Mouse (Mus musculus): ENCODE results near the gene Dlx5.

The Dlx5 gene

DNA sequence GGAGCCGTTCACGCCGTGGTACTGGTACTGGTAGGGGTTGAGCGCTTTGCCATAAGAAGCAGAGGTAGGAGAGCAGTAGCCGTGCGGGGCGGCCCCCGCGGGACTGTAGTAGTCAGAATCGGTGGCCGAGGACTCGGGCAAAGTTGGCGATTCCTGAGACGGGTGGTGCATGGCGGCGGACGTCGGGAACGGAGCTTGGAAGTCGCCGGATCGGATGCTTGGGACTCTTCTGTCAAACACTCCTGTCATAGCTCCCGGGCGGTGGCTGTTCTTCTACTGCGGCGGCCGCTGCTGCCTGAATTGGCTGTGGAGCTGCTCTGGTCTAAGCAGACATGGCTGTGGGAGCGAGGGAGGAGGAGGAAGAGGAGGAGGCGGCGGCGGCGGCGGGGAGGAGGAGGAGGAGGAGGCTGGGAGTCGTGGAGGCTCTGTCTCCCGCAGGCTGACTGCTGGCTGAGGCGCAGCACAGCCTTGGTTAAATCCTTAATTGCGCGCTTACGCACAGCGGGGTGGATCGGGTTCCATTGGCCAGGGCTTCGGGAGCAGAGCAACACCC lies at the start of gene Dlx5:
Dlx5 (minus strand) TSS at position 448 of the 553 bp plus-strand sequence.
- DNase-seq (ENCODE audit: extremely low spot score, low read depth, low spot score) = no peak

DNA sequence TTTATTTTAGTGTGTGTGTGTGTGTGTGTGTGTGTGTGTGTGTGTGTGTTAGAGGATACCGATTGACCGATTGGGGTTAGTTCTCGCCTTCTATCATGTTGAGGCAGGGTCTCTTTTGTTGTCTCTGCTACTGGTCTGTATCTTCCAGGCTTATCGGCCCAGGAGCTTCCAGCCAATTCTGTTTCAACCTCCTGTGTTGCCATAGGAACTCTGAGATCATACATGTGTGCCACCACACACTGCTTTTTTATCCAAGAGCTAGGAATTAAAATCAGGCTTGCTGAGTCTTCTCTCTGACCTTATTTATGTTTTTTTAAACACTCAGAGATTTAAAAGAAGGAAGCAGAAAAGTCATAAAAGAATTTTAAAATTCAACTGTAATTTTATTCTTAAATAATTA lies 49.6 kb upstream of the Dlx5 start:
- no peak for DNase-seq (ENCODE audit: extremely low spot score, low read depth, low spot score)

DNA sequence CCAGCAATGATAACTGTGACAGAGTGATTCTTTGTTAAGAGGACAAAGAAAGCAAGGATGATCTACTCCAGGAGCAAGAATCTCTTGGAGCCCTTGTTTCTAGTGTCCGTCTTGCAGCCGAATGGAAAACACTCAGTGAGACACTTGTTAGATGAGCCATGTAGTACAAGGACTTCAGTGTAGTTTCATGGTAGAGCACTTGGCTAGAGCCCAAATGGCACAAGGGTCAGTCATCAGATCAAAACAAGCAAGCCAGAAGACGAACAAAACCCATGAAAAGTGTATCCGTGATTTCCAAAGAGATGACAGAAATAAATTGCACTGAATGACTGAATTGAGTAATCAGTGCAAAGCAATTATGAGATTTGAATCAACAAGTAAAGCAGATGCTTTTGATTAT lies 48.9 kb upstream of the Dlx5 start:
- DNase-seq (ENCODE audit: extremely low spot score, low read depth, low spot score) = no peak

DNA sequence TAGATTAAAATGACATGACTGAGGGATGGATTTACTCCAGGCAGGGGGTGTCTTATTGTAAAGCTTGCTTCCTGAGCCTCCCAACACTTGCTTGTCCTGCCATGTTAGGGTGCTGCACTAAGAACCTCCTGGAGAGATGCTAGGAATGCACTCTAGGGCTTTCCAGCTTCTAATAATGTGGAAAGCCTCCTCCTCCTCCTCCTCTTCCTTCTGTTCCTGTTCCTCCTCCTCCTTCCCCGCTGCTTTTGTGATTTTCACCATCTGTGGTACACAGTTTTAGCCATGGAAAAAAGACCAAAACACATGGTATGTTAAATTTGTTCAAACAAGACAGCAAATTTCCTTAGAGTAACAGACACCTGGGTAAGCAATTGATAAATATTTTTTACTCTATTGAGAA lies 43.4 kb upstream of the Dlx5 start:
- DNase-seq (ENCODE audit: extremely low spot score, low read depth, low spot score) = no peak

DNA sequence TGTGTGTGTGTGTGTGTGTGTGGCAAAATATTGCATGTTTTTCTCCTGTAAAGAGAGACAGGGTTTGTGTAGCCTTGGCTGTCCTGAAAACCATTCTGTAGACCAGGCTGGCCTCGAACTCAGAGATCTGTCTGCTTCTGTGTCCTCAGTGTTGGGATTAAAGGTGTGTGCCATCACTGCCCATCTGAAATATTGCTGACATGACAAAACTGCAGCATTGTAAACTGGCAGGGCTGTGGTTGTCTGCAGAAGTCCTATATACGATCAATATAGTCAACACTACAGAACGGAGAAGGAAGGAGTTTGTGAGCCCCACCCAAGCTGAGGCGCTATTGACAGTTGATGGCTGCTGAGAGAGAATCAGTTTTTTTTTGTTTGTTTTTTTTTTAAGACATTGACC lies 35.4 kb upstream of the Dlx5 start:
- DNase-seq (ENCODE audit: extremely low spot score, low read depth, low spot score) = no peak

DNA sequence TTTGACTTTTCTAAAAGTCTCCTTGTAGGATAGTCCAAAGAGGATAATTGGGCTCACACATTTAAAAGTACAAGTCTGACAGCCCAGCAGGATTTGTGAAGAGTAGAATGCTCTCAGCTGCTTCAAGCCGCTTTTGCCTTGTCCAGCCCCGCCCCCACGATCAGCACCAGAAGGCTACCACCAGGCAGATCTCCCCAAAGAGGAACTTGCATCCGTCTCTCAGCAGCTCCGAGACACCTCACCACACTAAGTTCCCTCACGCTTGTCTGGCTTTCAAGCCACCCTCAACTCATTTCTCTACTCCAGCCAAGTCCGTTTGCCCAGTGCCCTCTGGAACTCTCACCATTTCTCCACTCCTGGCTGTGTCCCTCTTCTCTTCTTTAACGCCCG lies 33.6 kb upstream of the Dlx5 start:
- DNase-seq (ENCODE audit: extremely low spot score, low read depth, low spot score) = no peak

DNA sequence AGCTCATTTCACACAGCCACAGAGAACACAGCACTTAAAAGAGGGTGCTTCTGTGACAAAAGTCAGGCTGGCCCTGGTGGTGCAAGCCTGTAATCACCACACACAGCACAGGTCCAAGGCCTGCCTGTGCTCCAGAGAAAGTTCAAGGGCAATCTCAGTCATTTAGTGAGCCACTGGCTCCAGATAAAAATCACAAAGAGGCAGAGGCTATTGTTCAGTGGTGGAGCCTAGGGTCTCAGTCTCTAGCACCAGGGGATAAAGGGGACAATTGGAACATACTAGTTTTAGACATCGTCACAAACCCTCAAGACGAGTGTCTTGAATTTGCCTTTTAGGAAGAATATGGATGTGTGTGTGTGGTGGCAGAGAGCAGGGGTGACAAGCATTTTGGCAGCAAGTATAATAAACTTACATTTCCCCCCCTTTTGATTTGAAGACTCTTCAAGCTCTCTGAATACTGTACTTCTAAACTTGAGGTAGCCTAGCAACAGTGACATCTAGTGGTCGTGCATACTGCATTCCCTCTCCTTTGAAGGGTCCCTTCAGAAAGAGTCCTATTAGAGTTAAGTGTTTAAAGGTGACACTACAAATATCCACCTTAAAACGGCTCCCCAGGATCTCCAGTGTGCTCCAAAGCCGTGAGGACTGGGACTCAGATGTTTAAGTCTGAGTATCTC lies 33.1 kb upstream of the Dlx5 start:
- peak; percentile 68 for DNase-seq (ENCODE audit: extremely low spot score, low read depth, low spot score)

DNA sequence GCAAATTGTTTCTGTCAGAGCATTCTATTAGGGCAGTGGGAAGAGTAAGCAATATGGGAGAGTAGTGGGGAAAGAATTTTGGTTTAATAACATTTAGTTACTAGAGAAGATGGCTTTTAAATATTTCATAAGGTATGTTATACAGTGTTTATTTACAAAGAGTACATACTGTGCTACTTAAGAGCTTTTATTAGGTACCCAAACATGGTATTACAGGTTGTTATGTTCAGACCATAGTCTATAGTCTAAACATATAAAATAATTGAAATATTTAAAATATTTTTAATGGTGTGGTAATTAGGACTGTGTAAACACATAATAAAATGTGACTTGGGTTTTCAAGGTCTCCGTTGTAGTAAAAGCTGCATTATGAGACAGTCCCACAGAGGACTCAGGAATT lies 32.4 kb upstream of the Dlx5 start:
- DNase-seq (ENCODE audit: extremely low spot score, low read depth, low spot score) = no peak

DNA sequence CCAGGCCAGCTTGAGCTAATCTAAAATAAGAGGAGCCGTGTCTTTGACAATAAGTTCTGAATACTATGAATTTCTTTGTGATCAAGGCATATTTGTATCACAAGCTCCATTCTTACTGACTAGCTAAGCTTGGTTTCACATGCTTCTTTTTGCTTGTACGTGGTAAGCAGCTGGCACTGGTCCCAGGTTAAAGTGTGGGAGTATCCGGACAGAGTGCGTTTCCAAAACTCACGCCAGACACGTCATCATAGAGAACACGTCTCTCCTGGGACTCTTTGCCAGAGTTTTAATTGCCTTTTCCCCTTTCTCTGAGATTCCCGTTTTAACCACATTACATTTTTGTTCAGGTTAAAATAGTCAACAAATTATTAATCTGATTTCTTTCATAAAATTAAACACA lies 27.7 kb upstream of the Dlx5 start:
- DNase-seq (ENCODE audit: extremely low spot score, low read depth, low spot score) = no peak

DNA sequence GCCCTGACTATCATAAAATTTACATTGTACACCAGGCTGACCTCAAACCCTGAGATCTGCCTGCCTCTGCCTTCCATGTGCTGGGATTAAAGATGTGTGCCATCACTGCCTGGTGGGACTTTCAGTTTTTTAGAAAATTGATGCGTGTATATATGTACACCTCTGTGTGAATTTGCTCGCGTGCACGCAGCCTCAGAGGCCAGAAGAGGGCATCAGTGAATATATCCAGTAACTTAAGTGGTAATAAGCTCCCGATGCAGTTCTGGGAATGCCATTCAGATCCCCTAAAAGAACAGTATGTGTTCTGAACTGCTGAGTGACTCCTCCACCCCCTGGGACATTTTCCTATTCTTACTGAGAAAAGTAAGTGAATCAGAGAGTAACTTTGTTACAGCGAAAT lies 8.2 kb upstream of the Dlx5 start:
- DNase-seq (ENCODE audit: extremely low spot score, low read depth, low spot score) = no peak

DNA sequence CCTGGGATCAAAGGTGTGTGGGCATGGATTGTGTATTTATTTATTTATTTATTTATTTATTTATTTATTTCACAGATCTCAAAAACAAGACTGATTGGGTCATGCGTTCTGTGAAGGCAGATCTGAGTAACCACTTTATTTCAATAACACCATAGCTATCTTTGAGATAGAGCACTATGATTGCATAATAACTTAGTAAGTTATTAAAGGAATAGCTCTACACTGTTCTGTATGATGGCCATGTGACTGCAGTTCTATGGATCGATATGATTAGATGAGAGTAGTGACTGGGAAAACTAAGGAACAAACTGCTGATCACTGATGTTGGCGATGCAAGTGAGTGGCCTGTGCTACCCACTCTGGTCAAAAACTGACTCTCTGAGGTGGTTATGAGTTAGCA lies 4.3 kb upstream of the Dlx5 start:
- no peak for DNase-seq (ENCODE audit: extremely low spot score, low read depth, low spot score)

DNA sequence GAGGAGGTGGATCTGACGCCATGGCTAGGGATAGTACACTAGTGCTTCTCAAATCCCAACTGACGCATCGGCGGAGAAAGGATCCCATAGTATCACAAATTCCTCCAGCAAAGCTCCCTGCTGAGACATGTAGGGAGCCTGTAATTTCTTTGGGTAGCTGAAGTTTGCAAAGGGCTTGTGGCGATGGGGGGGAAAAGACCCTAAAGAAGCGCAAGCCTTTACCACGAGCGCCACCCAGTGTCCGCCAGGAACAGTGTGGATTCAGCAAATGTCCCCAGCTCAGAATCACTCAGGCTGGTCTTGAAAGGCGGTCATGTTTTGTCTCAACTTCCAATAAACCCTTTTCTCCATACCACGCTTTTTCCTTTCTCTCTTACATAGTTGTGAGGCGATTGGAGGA lies 3.0 kb upstream of the Dlx5 start:
- no peak for DNase-seq (ENCODE audit: extremely low spot score, low read depth, low spot score)

DNA sequence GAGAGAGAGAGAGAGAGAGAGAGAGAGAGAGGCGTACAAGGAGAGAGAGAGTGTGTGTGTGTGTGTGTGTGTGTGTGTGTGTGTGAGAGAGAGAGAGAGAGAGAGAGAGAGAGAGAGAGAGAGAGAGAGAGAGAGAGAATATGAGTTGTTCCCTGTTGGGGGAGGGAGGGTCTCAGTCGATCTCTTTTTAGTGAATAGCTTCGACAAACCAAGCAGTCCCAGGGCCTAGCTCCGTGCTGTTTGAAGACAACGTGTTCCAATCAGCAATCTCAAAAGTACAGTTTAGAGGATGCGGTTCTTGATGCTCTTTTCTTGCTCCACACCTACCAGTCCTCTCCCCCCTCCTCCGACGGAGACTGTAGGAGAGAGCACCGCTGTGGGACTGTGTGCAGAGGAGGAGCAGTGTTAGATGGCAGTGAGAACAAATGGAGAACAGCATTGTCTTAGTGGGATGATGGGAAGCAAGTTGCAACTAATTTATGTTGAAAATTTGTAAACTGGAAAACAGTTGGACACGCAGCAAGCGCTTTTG lies 447 bp upstream of the Dlx5 start:
- no peak for DNase-seq (ENCODE audit: extremely low spot score, low read depth, low spot score)

DNA sequence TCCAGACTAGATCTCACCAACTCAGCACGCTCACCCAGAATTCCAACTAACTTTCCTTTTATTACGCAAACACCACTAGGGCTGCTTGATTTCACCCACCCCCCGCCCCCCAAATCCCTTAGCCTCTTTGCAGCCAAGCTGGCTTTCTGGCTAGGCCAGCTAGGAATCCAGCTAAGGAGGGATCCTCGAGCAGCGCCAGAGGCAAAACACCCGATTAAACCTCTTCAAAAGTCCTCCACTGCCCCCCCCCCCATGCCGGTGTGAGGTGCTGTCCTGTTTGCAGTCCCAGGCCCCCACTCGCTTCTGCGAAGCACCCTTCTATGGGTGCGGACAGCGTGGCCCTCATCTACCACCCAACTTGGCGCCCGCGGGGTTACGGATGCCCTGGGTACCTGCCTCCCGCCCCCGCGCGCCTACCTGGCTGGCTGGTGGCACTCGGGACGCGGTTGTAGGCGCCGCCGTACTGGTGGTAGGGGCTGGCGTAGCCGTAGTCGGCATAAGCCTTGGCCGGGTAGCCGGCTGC lies 709 bp downstream of the Dlx5 start:
- no peak for DNase-seq (ENCODE audit: extremely low spot score, low read depth, low spot score)

DNA sequence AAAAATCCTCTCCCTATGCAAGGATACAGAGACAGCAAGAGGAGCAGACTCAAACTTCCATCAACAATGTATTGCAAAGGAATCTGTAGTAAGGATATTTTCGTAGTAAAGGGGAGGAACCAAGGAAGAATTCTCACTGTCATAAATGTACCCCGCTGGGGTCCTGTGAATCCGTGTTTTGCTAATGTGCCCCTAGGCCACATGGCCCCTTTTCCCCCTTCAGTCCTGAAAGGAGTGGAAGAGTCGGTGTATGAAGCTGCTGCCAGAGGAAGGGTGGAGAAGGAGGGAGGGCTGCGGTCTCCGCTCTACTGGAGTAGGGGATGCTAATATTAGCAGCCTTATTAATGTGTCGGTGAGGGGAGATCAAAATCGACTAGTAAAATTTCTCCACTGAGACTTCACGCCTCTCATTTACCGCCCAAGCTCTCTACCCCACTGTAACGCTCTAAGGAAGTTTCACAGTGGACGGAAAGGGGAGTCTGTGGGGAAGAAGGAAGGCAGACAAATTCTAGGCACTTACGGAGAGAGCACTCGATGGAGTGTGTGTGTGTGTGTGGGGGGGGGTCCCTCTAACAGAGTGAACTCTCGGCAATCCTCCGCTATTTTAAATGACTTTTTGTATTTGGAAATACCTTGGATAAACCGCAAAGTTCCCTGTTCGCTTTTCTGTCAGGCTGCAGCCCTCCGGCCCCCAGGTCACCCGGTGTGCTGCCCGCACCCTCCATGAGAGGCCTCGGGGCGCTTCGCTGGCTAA lies 1.3 kb downstream of the Dlx5 start:
- DNase-seq (ENCODE audit: extremely low spot score, low read depth, low spot score) = no peak

DNA sequence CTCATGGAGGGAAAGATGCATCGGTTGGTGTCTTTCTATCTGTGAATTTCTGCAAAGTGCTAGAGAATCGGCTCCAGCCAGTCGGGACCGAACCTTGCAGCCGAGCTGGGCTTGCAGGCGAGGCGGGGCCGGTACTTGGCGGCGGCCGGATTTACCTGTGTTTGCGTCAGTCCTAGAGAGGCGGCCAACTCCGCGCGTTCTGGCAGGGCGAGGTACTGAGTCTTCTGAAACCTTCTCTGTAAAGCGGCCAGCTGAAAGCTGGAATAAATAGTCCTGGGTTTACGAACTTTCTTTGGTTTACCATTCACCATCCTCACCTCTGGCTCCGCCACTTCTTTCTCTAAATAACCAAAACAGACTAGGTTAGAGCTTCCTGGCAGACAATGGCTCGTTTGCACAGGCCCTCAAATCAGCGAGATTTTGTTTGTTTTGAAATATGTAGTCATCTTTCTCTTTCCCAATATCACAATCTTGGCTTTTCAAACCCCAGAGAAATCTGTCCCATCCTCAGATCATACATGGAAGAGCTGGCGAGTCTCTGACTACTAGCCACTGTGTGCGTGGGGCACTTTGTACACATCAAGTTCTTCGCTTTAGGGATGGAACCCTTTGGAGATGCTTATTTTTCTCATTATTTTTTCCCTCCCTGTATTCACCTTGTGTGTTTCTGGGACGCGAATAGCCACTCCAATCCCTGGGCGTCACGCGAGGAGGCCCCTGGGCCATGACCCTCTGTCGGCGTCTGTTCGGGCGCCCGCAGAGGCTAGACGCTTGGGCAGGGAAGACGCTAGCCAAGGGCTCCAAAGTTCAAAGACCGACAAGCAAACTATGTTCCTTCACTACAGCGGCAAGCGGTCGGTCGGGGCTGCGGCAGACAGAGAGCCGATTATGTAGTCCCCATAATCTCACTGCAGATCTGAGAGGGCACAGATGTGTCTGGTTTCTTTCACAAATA lies 2.2 kb downstream of the Dlx5 start:
- no peak for DNase-seq (ENCODE audit: extremely low spot score, low read depth, low spot score)

DNA sequence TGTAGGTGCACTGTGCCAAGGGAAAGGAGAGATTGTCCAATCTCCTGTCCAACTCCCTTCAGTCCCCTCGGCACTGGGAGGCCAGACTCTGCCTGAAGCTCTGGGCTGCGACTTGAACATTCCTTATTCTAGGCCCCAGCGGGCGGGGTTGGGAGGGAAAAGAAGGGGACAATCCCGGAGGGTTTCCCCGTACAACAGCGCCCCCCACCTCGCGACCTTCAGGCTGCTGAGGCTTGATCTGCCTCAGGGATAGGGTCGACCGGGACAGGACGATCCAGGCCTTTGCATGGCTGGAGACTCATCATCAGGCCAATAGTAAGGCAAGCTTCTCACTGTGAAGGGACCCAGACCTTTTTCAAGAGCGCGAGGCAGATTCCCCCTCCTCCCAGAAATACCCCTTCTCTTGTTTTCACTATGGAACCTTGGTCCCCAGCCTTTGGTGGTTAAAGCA lies 3.0 kb downstream of the Dlx5 start:
- DNase-seq (ENCODE audit: extremely low spot score, low read depth, low spot score) = no peak

DNA sequence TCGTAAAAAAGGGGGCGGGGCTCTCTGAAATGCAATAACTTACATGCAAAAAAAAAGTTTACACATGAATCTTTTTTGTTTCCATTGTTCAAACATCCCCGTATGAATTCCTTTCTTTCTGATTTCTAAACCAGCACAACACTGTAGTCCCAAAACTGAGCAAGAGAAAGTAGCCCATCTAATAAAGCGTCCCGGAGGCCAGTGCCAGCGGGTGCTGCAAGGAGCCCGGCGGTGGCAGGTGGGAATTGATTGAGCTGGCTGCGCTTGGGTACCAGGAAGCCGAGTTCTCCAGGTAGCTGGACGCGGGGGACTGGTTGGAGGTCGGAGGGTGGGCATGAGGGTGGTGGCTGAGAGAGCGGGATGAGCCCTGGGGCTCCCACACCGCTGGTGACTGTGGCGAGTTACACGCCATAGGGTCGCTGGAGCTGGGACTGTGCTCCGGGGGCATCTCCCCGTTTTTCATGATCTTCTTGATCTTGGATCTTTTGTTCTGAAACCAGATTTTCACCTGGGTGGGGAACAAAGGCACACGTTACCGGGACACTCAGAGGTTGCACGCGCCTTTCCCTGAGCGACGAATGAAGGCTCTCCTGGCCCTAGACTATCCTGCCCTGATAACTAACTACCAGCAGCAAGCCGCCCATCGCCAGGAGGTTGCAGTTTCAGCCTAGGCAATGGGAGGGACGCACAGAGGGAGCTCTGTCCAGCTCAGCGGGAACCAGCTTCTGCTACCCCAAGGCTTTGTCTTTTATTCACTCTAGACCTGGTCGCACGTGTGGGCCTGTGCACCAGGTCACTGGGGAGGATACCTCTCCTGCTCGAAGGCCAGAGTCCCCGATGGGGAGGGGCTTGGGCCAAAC lies 3.7 kb downstream of the Dlx5 start:
- DNase-seq (ENCODE audit: extremely low spot score, low read depth, low spot score) = no peak

DNA sequence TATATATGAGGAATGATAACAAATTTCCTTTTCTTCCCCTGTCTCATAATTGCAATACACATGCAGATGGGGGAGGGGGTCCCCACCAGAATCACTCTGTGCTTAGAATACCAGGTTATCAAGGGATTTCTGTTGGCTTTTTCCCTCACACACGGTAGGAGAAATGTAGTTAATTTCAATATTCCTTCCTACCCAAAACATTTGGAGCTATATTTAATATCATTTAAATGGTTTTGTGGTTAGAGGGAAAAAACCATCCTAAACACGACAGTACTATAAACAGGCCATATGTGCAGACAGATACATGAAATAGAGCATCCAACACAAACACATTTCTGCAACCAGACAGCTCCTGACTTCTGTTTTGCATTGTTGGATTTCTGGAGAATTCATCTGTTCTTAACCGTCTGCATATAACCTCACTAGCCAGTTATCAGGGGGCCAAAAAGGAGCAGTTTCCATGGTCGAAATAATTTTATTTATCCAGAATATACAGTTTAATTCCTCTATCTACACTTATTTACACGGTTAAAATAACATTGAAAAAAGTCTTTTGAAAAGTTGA lies 4.5 kb downstream of the Dlx5 start:
- no peak for DNase-seq (ENCODE audit: extremely low spot score, low read depth, low spot score)

DNA sequence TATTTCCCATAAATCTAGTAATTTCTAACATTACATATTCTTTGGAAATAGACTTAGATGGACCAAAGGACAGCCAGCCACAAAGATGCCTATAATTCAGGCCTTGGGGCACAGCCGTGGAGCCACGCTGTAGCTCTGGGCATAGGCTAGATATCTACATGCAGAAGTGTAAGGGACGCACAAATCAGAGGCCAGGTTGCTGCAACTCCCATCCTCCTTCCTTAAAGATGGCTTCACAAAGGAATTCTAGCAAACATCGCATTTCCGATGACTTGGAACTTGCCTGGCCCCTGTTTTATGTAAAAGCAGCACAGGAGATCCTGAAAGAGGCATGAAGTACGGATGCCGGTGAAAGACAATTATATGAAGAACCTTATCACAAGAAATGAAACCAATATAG lies 5.2 kb downstream of the Dlx5 start:
- no peak for DNase-seq (ENCODE audit: extremely low spot score, low read depth, low spot score)

Data from hindlimb bud, embryonic 11.5 days (tissue).